Mouse (Mus musculus) frontal cortex, adult 2 months (tissue): ENCODE data around the gene Evx2. TPM values are rescaled to one million over a fixed set of nuclear protein-coding genes. Genes with fewer than 3 reads are reported as not detected.

ENCODE experiments used
- DNase-seq, 2 experiments: peaks; one replicate each; pipeline ENCODE4 v3.0.0; 2022; ENCODE audit warnings: low spot score in 1 of 2; ENCODE audit errors: extremely low spot score in 1 of 2
- polyA plus RNA-seq: library from polyadenylated mRNA; depleted of rRNA; stranded (reverse); fragments of >200 nt; gene quantifications from 2 replicates; pipeline ENCODE4 v1.2.3, GENCODE M21; 2012; rRNA removed

Evx2 gene
- polyA plus RNA-seq, 1 experiment: not detected

GRCm38 (mm10) chr2:74642431-74642830 is 16.9 kb downstream of the Evx2 start:
- no peak for DNase-seq

DNA sequence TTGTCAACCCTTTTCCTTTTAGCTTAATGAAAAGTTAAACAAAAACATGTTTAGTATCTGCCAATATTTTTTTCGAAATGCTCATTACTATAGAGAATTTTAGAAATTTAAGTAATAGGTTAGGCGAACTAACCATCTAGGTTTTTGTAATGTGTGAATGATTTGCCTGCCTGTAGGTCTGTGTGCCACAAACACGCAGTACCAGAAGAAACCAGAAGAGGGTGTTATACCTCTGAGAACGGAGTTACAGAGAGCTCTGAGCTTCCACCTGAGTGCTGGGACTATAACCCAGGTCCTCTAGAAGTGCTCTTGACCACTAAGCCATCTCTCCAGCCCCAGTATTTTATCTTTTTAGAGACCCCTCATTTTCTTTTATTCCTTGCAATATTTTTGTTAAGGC is 23.9 kb downstream of the Evx2 start:
- no peak for DNase-seq

GRCm38 (mm10) chr2:74620368-74620767 is 39.0 kb downstream of the Evx2 start:
- no peak for DNase-seq

DNA sequence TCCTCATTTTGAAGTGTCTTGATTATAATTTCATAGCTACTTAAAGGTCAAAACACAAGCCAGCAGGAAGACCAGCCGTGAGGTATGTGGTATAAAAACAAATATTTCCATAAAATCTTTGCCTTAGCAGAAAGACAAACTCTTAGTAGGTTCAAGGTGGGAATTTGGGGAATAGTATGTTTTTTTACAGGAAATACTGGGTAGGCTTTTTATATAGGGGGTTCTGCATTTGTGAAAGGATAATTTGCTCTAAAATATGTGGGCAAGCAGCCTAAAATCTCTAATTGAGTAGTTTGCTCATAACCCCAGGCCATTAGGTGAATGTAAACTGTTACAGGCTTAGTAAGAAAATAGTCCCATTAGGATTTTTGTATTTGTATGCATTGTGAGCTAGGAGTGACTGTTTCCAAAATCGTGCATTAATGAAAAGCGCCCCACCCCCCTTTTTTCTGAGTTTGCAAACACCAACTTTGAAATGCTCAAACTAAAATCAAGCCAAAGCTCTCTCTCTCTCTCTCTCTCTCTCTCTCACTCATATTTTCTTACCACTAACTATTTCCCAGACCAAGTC is 39.6 kb downstream of the Evx2 start:
- no peak for DNase-seq

- DNase-seq: no peak
Measured at GRCm38 (mm10) chr2:74617706-74618105, 41.7 kb downstream of the Evx2 start.

GRCm38 (mm10) chr2:74611406-74611805 is 48.0 kb downstream of the Evx2 start:
- DNase-seq: no peak

DNA sequence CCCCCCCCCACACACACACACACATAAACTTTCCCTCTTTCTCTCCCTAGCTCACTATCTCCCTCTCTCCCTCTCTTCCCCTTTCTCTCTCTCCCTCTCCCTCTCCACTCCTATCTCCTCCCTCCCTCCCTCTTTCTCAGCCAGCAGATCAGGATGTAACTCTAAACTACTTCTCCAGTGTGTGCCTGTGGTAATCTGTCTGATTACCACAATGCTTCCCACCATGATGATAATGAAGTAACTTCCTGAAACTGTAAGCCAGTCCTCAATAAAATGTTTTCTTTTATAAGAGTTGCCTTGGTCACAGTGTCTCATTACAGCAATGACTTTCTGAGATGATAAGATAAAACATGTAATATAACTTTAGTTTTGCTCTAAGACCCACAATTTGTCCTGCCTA is 50.0 kb downstream of the Evx2 start:
- DNase-seq: no peak

DNA sequence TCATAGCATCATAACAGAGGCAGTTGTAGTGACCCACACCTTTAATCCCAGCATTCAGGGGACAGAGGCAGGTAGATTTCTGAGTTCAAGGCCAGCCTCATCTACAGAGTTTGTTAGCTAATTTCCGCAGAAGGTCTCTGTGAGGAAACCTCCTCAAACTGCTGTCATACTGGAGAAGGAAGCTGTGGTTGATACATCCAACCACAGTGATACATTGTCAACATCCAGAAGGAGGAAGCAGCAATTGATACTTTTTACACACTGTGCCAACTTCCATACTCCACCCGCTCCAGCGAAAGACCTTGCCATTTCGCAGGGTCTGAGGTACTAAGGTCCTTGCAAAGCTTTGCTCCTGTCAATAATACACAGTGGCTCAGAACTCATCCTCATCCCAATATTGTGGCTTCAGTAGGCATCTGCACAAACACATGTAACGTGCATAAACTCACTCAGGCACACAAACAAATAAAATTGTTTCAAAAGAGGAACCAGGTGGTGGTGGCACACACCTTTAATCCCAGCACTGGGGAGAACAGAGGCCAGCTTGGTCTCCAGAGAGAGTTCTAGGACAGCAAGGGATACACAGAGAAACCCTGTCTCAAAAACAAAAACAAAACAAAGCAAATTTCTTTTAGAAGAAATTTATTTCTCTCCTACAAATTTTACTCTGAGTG is 53.1 kb downstream of the Evx2 start:
- no peak for DNase-seq

GRCm38 (mm10) chr2:74604011-74604410 is 55.3 kb downstream of the Evx2 start:
- DNase-seq: no peak

Other genes with a start within 250 kb of the Evx2 start
- gene Lnpk, start 80.1 kb downstream of the Evx2 start, polyA plus RNA-seq: 28.6 and 29.3 TPM in 2 replicates
- gene Hoxd13, start 8.8 kb upstream of the Evx2 start, polyA plus RNA-seq: not detected in 2 replicates
- gene Hoxd12, start 15.5 kb upstream of the Evx2 start, polyA plus RNA-seq: not detected in 2 replicates
- gene Hoxd11, start 20.0 kb upstream of the Evx2 start, polyA plus RNA-seq: not detected in 2 replicates
- gene Hoxd10, start 32.4 kb upstream of the Evx2 start, polyA plus RNA-seq: not detected in 2 replicates
- gene Hoxd9, start 38.2 kb upstream of the Evx2 start, polyA plus RNA-seq: 0.04 and 0.11 TPM in 2 replicates
- gene Hoxd8, start 45.1 kb upstream of the Evx2 start, polyA plus RNA-seq: 0.04 and 0.06 TPM in 2 replicates
- gene Hoxd3, start 52.4 kb upstream of the Evx2 start, polyA plus RNA-seq: not detected in 2 replicates
- not detected in 2 replicates for gene Hoxd4, start 52.4 kb upstream of the Evx2 start, polyA plus RNA-seq
- 0.04 TPM in 1 of 2 replicates, not detected in the other for gene Gm28230, start 67.2 kb upstream of the Evx2 start, polyA plus RNA-seq
- 0.08 and 0.13 TPM in 2 replicates for gene Hoxd1, start 103.4 kb upstream of the Evx2 start, polyA plus RNA-seq
- 48.1 and 51.2 TPM in 2 replicates for gene Mtx2, start 166.2 kb upstream of the Evx2 start, polyA plus RNA-seq